Mouse (Mus musculus) bone marrow macrophage, adult 2 months (primary cell): ENCODE results near the gene Olfr1495.

Experiments
- CTCF ChIP-seq: IDR thresholded peaks from 2 replicates; pipeline ENCODE4 v1.5.1; 2012; ENCODE audit warnings: low read depth, mild to moderate bottlenecking, low read length, moderate library complexity
- POLR2A ChIP-seq: IDR thresholded peaks from 2 replicates; pipeline ENCODE4 v1.6.1; 2012; ENCODE audit warnings: mild to moderate bottlenecking, low read depth, low read length, borderline replicate concordance

- TF ChIP-seq POLR2A (no peak), CTCF (no peak)
Measured at GRCm38 (mm10) chr19:13768565-13769276, 4.3 kb downstream of the Olfr1495 start.
